Mouse (Mus musculus): ENCODE results near the gene C4b. TPM values are rescaled to one million over a fixed set of nuclear protein-coding genes. Genes with fewer than 3 reads are reported as not detected.
"Not testable (repeated sequence)": the region's sequence is repeated elsewhere in the genome, so short reads cannot be mapped to it uniquely, and the experiment has no call there.

The C4b gene
- polyA plus RNA-seq (2017; shearing (Covaris generic)), result not detected

- no peak for ATAC-seq
Observed at GRCm38 (mm10) chr17:34743719-34744118, at the start of gene C4b. TSS of gene C4b (minus strand) at chr17:34743882.

- ATAC-seq, result no peak
Observed at GRCm38 (mm10) chr17:34777680-34778325, 34.1 kb upstream of the C4b start.

- ATAC-seq, result no peak
Observed at GRCm38 (mm10) chr17:34761471-34761870, 17.8 kb upstream of the C4b start.

DNA sequence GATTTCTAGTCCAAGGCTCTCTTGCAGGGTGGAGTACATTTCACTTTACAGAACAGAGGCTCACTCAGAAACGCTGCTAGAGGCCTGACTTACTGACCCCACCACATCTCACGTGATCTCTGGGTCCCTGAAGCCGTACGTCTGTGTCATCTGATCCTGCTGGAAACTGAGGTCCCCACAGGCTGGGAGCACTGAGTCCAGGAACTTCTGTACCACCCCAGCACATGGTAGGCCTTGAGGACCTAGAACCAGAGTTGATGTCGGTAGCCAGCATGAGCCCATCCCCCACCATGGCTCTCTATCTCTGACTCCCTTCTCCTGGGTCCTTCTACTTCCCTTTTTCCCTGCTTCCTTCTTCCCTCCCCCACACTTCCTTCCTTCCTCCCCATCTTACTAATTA, 2.8 kb upstream of the C4b start:
- no peak for ATAC-seq

- not testable (repeated sequence) for ATAC-seq
Observed at GRCm38 (mm10) chr17:34745166-34745565, 1.5 kb upstream of the C4b start.

GRCm38 (mm10) chr17:34744611-34745010, 929 bp upstream of the C4b start:
- not testable (repeated sequence) for ATAC-seq

GRCm38 (mm10) chr17:34744206-34744605, 524 bp upstream of the C4b start:
- ATAC-seq, result no peak

DNA sequence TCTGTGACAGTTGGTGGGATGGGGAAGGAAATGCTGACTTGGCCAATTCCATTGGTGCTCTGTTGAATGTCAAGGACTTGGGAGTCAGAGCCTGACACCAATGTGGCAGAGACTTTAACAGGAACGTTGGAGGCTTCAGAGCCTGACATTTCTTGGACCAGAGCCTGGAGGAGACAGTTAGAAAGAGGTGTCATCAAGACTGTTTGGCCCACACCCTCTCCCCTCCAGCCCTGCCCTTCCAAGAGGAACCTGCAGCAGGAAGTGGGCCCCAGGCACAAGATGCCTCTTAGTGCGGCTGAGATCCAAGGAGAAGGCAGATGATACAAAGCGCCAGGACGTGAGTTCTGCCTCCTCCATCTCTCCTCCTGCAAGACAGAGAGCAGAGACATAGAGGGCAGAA, 3.4 kb downstream of the C4b start:
- ATAC-seq, result no peak

- not testable (repeated sequence) for ATAC-seq
Observed at GRCm38 (mm10) chr17:34739708-34740107, 4.0 kb downstream of the C4b start.

DNA sequence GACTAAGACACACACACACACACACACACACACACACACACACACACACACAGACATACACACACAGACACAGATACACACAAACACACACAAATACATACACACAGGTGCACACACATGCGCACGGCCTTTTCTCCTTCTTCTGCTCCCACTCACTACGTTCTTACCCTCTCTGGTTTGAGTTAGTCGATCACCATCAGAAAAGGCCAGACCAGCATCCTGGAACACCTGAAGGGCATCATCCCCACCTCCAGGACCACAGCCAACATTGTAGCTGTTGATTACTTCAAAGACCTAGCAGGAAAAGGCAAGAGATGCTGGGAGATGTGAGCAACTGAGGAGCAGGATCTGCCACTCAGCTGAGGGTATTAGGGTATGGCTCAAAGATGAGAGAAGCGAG, 6.2 kb downstream of the C4b start:
- ATAC-seq, result not testable (repeated sequence)

- ATAC-seq, result not testable (repeated sequence)
Observed at GRCm38 (mm10) chr17:34729779-34730553, 13.7 kb downstream of the C4b start.

- not testable (repeated sequence) for ATAC-seq
Observed at GRCm38 (mm10) chr17:34729155-34729554, 14.5 kb downstream of the C4b start.

- no peak for ATAC-seq
Observed at GRCm38 (mm10) chr17:34727887-34728286, 15.8 kb downstream of the C4b start.

GRCm38 (mm10) chr17:34723066-34723465, 20.6 kb downstream of the C4b start:
- no peak for ATAC-seq

GRCm38 (mm10) chr17:34722238-34722637, 21.4 kb downstream of the C4b start:
- ATAC-seq, result not testable (repeated sequence)

GRCm38 (mm10) chr17:34719886-34720285, 23.8 kb downstream of the C4b start:
- not testable (repeated sequence) for ATAC-seq

DNA sequence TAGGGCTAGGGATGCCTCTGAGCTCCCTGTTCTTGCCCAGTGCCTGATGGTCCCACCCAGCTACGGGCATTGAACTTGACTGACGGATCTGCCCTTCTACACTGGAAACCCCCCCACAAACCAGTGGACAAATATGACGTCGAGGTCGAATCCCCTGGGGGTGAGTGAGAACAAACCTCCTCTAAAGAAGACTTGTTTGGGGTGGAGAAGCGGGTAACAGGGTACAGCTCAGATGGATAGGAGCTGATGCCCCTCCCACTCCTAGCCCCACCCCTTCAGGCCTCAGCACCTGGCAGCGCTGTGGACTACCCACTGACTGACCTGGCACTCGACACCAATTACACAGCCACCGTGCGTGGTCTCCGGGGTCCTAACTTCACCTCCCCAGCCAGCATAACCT, 26.3 kb downstream of the C4b start:
- ATAC-seq, result no peak

DNA sequence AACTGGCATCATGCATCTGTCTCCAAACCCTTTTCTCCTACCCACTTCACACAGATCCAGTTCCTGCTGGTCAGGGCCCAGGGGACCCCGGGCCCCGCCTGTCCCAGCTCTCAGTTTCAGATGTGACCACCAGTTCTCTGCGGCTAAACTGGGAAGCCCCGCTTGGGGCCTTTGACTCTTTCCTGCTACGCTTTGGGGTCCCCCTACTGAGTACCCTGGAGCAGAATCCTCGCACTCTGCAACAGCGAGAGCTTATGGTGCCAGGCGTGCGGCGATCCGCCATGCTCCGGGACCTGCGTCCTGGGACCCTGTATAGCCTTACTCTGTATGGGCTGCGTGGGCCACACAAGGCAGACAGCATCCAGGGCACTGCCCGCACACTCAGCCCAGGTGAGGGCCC, 27.4 kb downstream of the C4b start:
- no peak for ATAC-seq

GRCm38 (mm10) chr17:34715451-34715850, 28.2 kb downstream of the C4b start:
- not testable (repeated sequence) for ATAC-seq

DNA sequence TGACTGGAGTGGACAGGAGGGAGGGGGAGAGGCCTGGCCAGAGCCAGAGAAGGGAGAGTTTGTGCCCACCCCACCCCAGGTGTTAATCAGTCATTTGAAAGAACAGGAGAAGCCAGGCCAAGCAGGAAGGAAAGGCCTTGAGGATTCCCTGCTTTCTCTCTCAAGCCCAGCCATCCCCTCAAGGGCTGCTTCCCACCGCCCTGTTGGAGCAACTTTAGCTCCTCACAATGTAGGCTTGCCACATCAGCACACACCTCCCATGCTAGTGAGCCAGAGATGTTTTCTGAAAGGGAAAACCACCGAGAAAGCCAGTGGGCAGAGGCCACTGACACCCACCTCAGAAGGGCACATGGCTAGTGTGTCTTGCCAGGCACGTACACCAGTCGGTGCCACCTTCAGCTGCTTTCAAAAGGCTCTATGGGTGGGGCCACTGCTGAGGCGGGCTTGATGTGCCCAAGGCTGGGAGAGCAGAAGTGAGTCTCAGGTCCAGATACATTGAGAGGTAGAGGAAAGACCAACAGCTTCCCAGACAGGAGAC, 28.7 kb downstream of the C4b start:
- ATAC-seq, result not testable (repeated sequence)

DNA sequence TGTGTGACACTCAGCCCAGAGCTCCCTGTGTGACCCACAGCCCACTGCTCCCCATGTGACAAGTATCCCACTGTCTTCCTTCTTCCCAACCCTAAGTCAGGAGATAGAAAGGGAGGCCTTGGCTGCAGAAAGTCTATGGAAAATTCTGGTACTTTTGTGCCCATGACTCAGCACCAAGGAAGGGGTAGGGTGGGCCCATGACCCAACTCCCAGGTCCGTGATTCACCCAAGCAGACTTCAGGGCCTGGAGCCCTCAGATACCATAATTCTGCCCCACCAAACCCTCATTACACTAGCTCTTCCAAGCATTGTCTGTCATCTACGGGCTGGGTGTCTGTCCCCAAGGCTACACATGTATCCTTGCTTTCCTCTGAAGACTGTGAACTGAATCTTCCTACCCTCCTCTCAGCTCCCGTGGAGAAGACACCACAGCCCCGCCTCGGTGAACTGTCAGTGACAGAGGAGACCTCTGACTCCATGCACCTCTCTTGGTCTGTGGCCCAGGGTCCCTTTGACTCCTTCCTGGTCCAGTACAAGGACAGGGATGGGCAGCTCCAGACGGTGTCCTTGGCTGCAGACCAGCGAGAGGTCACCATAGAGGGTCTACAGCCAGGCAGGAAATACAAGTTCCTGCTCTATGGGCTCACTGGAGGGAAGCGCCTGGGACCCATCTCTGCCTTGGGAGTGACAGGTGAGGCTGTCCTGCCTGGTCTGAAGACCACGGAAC, 29.3 kb downstream of the C4b start:
- not testable (repeated sequence) for ATAC-seq

- no peak for ATAC-seq
Observed at GRCm38 (mm10) chr17:34712951-34713350, 30.7 kb downstream of the C4b start.

DNA sequence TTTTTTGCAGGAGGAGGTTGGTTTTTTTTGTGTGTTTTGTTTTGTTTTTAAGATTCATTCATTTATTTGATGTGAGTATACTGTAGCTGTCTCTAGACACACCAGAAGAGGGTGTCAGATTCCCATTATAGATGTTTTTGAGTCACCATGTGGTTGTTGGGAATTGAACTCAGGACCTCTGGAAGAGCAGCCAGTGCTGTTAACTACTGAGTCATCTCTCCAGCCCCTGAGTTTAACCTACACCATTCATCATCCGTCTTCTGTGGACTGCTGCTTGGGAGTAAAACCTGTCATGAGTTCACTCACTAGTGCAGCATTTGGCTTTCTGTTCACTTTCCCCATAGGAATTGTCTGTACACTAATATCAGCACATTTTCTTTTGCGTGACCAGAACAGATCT, 37.2 kb downstream of the C4b start:
- ATAC-seq, result not testable (repeated sequence)
